Comparison of ENCODE assay signal across 8 mouse cellular contexts in the genomic region with DNA sequence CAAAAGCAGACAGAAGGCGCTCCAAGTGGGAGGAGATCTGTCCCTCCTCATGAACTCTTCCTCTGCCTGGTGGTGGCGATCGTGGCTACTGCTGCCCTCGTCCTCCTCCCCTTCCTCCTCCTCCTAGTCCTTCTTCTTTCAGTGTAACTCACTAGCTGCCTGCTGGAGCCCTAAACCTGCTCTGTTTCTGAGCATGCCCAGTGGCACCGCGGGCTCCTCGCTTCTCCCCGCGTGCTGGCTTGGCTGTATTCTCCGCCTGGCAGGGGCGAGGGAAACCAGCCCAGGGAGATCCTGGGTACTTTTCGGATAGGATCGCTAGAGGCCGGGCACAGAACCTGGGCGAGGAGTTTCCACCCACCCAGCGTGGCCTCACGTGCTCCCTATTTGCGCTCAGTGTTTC. TPM values are rescaled to one million over a fixed set of nuclear protein-coding genes. Genes with fewer than 3 reads are reported as not detected.
DNase-seq lines count a peak whose midpoint lies in the region; ATAC-seq and TF ChIP-seq lines count a peak whose summit lies in the region.

A gene (minus strand): TSS at position 71 of the 400 bp plus-strand sequence.

- H3K36me3 ChIP-seq in forebrain, embryonic 10.5 days (replicated peaks), result no peaks in the 10 kb centered on the region
- H3K36me3 ChIP-seq in heart, embryonic 13.5 days, result no peaks in the 10 kb centered on the region
- no peaks in the 10 kb centered on the region for H3K36me3 ChIP-seq in kidney, embryonic 16.5 days (ENCODE audit: insufficient read depth, low read length)
- H3K36me3 ChIP-seq in limb, embryonic 14.5 days (ENCODE audit: control insufficient read depth, insufficient read depth, low read length), result no peaks in the 10 kb centered on the region
- H3K36me3 ChIP-seq in midbrain, embryonic 14.5 days (ENCODE audit: control insufficient read depth, insufficient read depth, low read length), result no peaks in the 10 kb centered on the region
- no peaks in the 10 kb centered on the region for H3K36me3 ChIP-seq in stomach, embryonic 16.5 days (ENCODE audit: control insufficient read depth, insufficient read depth, low read length)

- WGBS in forebrain, embryonic 10.5 days, result 1% methylated on average over 18 of the region's 18 CpGs
- WGBS in heart, embryonic 13.5 days, result 3% methylated on average over 18 of the region's 18 CpGs
- WGBS in kidney, embryonic 16.5 days, result 2% methylated on average over 18 of the region's 18 CpGs
- WGBS in limb, embryonic 14.5 days, result 2% methylated on average over 18 of the region's 18 CpGs
- WGBS in midbrain, embryonic 14.5 days, result 2% methylated on average over 18 of the region's 18 CpGs
- under 1% methylated on average over 18 of the region's 18 CpGs for WGBS in stomach, embryonic 16.5 days

- H3K9me3 ChIP-seq in forebrain, embryonic 10.5 days, result no peaks in the 10 kb centered on the region
- no peaks in the 10 kb centered on the region for H3K9me3 ChIP-seq in heart, embryonic 13.5 days
- H3K9me3 ChIP-seq in kidney, embryonic 16.5 days (ENCODE audit: low read length), result no peaks in the 10 kb centered on the region
- H3K9me3 ChIP-seq in limb, embryonic 14.5 days (ENCODE audit: control insufficient read depth, low read length), result no peaks in the 10 kb centered on the region
- H3K9me3 ChIP-seq in midbrain, embryonic 14.5 days (ENCODE audit: control insufficient read depth, low read length), result no peaks in the 10 kb centered on the region
- no peaks in the 10 kb centered on the region for H3K9me3 ChIP-seq in stomach, embryonic 16.5 days (replicated peaks; ENCODE audit: control insufficient read depth, low read length)

- peaks cover 22% of the 10 kb centered on the region for H3K4me1 ChIP-seq in forebrain, embryonic 10.5 days
- peaks cover 9% of the 10 kb centered on the region for H3K4me1 ChIP-seq in heart, embryonic 13.5 days
- no peaks in the 10 kb centered on the region for H3K4me1 ChIP-seq in kidney, embryonic 16.5 days (ENCODE audit: insufficient read depth, low read length)
- H3K4me1 ChIP-seq in limb, embryonic 14.5 days (ENCODE audit: control insufficient read depth, insufficient read depth, low read length), result no peaks in the 10 kb centered on the region; the same call in 1 of the 2 replicates
- 0 out of 2 replicates have a peak, but pooled peaks cover 5% of the 10 kb centered on the region for H3K4me1 ChIP-seq in midbrain, embryonic 14.5 days (ENCODE audit: control insufficient read depth, insufficient read depth, low read length)
- H3K4me1 ChIP-seq in stomach, embryonic 16.5 days (ENCODE audit: control insufficient read depth, insufficient read depth, low read length), result peaks cover 5% of the 10 kb centered on the region; the same call in 1 of the 2 replicates

- peak within 1 kb of the TSS; percentile 78 for H3K9ac ChIP-seq in heart, embryonic 13.5 days
- H3K9ac ChIP-seq in kidney, embryonic 16.5 days (replicated peaks; ENCODE audit: low read length), result peak within 1 kb of the TSS; percentile 63
- H3K9ac ChIP-seq in limb, embryonic 14.5 days (ENCODE audit: low read depth, low read length, severe bottlenecking), result peak within 1 kb of the TSS; percentile 48
- peak within 1 kb of the TSS; percentile 69 for H3K9ac ChIP-seq in midbrain, embryonic 14.5 days (replicated peaks; ENCODE audit: low read length)
- H3K9ac ChIP-seq in stomach, embryonic 16.5 days (ENCODE audit: low read length), result peak within 1 kb of the TSS; percentile 78

- peak within 1 kb of the TSS; percentile 65 for H3K4me3 ChIP-seq in forebrain, embryonic 10.5 days
- H3K4me3 ChIP-seq in heart, embryonic 13.5 days, result peak within 1 kb of the TSS; percentile 68
- peak within 1 kb of the TSS; percentile 63 for H3K4me3 ChIP-seq in kidney, embryonic 16.5 days (ENCODE audit: low read length)
- H3K4me3 ChIP-seq in limb, embryonic 14.5 days (replicated peaks; ENCODE audit: low read length), result peak within 1 kb of the TSS; percentile 48
- H3K4me3 ChIP-seq in midbrain, embryonic 14.5 days (replicated peaks; ENCODE audit: low read depth, low read length), result peak within 1 kb of the TSS; percentile 66
- H3K4me3 ChIP-seq in stomach, embryonic 16.5 days (replicated peaks; ENCODE audit: low read length), result peak within 1 kb of the TSS; percentile 64

- peak; percentile 91 for DNase-seq in brain, embryonic 14.5 days (ENCODE audit: low read depth)
- peak; percentile 63 for DNase-seq in forebrain, embryonic 10.5 days (ENCODE audit: extremely low spot score, low spot score)
- peak; percentile 14 for DNase-seq in limb, embryonic 14.5 days (ENCODE audit: low spot score)
- peak; percentile 86 for DNase-seq in midbrain, embryonic 14.5 days

- H3K27me3 ChIP-seq in forebrain, embryonic 10.5 days (ENCODE audit: poor library complexity, severe bottlenecking), result peaks cover 58% of the 10 kb centered on the region
- peaks cover 50% of the 10 kb centered on the region for H3K27me3 ChIP-seq in heart, embryonic 13.5 days (replicated peaks)
- H3K27me3 ChIP-seq in kidney, embryonic 16.5 days (ENCODE audit: insufficient read depth, low read length), result peaks cover 41% of the 10 kb centered on the region
- H3K27me3 ChIP-seq in limb, embryonic 14.5 days (ENCODE audit: control insufficient read depth, insufficient read depth, low read length), result peaks cover 46% of the 10 kb centered on the region
- H3K27me3 ChIP-seq in midbrain, embryonic 14.5 days (ENCODE audit: control insufficient read depth, insufficient read depth, low read length), result peaks cover 20% of the 10 kb centered on the region; the same call in 1 of the 2 replicates
- no peaks in the 10 kb centered on the region for H3K27me3 ChIP-seq in stomach, embryonic 16.5 days (ENCODE audit: control insufficient read depth, insufficient read depth, low read length)

- TF ChIP-seq CTCF in brain, embryonic 14.5 days (IDR thresholded peaks at IDR 0.05; ENCODE audit: borderline replicate concordance, extremely low read depth, insufficient read depth, insufficient read length), result peak; percentile 30; the same call in 1 of the 2 replicates

- TF ChIP-seq POLR2A in brain, embryonic 14.5 days (IDR thresholded peaks at IDR 0.05; ENCODE audit: borderline replicate concordance, extremely low read depth, insufficient read depth, insufficient read length, poor library complexity, severe bottlenecking), result no peak
- TF ChIP-seq POLR2A in limb, embryonic 14.5 days (IDR thresholded peaks at IDR 0.05; ENCODE audit: borderline replicate concordance, extremely low read depth, insufficient read depth, insufficient read length), result no peak

- 0 out of 2 replicates have a peak within 1 kb of the TSS, but pooled peaks have one; percentile 56 for H3K27ac ChIP-seq in forebrain, embryonic 10.5 days
- H3K27ac ChIP-seq in heart, embryonic 13.5 days (replicated peaks), result no peak within 1 kb of the TSS
- H3K27ac ChIP-seq in kidney, embryonic 16.5 days (ENCODE audit: low read length), result no peak within 1 kb of the TSS
- H3K27ac ChIP-seq in limb, embryonic 14.5 days (replicated peaks; ENCODE audit: low read depth, low read length), result no peak within 1 kb of the TSS
- H3K27ac ChIP-seq in midbrain, embryonic 14.5 days (replicated peaks; ENCODE audit: low read depth, low read length), result peak within 1 kb of the TSS; percentile 32; the same call in 1 of the 2 replicates
- peak within 1 kb of the TSS; percentile 73 for H3K27ac ChIP-seq in stomach, embryonic 16.5 days (ENCODE audit: low read length)

- ATAC-seq in heart, embryonic 13.5 days (ENCODE audit: extremely low read depth, insufficient number of reproducible peaks, low FRiP score, low TSS enrichment), result no peak
- peak; percentile 91 for ATAC-seq in kidney, embryonic 16.5 days (ENCODE audit: low FRiP score, low TSS enrichment)
- ATAC-seq in limb, embryonic 14.5 days (ENCODE audit: low FRiP score, low read depth), result peak; percentile 51; the same call in 1 of the 2 replicates
- peak; percentile 89 for ATAC-seq in midbrain, embryonic 14.5 days (ENCODE audit: low FRiP score, low TSS enrichment)
- ATAC-seq in stomach, embryonic 16.5 days (ENCODE audit: insufficient read depth, low FRiP score), result peak; percentile 84; the same call in 1 of the 2 replicates
- ATAC-seq in megakaryocyte-erythroid progenitor cell, adult 5-6 weeks (replicated peaks; ENCODE audit: low FRiP score, low TSS enrichment, poor library complexity, severe bottlenecking), result no peak

- peak within 1 kb of the TSS; percentile 99 for H3K4me2 ChIP-seq in heart, embryonic 13.5 days
- H3K4me2 ChIP-seq in kidney, embryonic 16.5 days (replicated peaks; ENCODE audit: low read depth, low read length), result peak within 1 kb of the TSS; percentile 94
- peak within 1 kb of the TSS; percentile 92 for H3K4me2 ChIP-seq in limb, embryonic 14.5 days (replicated peaks; ENCODE audit: low read depth, low read length, severe bottlenecking)
- peak within 1 kb of the TSS; percentile 97 for H3K4me2 ChIP-seq in midbrain, embryonic 14.5 days (ENCODE audit: low read length)
- peak within 1 kb of the TSS; percentile 91 for H3K4me2 ChIP-seq in stomach, embryonic 16.5 days (ENCODE audit: low read depth, low read length)

RNA-seq across cellular contexts. Expression of the gene that starts here (rescaled TPM):
- 5.0 and 8.4 TPM in 2 replicates for polyA plus RNA-seq in brain, embryonic 14.5 days (2012; rRNA removed)
- not detected in 2 replicates for polyA plus RNA-seq in forebrain, embryonic 10.5 days (2016; fragmentation: Nextera tagmentation; extraction: Ambion mirVana)
- polyA plus RNA-seq in heart, embryonic 13.5 days (2015; fragmentation: Nextera tagmentation; extraction: Ambion mirVana), result 0.43 and 0.70 TPM in 2 replicates
- polyA plus RNA-seq in kidney, embryonic 16.5 days (2015; fragmentation: Nextera tagmentation; extraction: Ambion mirVana), result 0.62 and 0.92 TPM in 2 replicates
- polyA plus RNA-seq in limb, embryonic 14.5 days (2012; rRNA removed), result 1.8 and 2.8 TPM in 2 replicates
- polyA plus RNA-seq in limb, embryonic 14.5 days (2014; fragmentation: Nextera tagmentation; extraction: Ambion mirVana), result 0.98 and 2.0 TPM in 2 replicates
- polyA plus RNA-seq in midbrain, embryonic 14.5 days (2014; fragmentation: Nextera tagmentation; extraction: Ambion mirVana), result 2.7 and 4.2 TPM in 2 replicates
- 2.7 and 3.2 TPM in 2 replicates for polyA plus RNA-seq in stomach, embryonic 16.5 days (2015; fragmentation: Nextera tagmentation; extraction: Ambion mirVana)
- not detected in 2 replicates for total RNA-seq in megakaryocyte-erythroid progenitor cell, adult 5-6 weeks (2014; fragmentation: Nextera tagmentation)
- total RNA-seq in megakaryocyte-erythroid progenitor cell, adult 5-6 weeks (2017), result not detected in 2 replicates

Comparison
In these comparisons a context has a peak if more than half of its experiments do, and no peak if none do; other contexts are left out.
1. Peak in DNase-seq, H3K4me3 ChIP-seq and H3K27ac ChIP-seq in forebrain, embryonic 10.5 days; RNA of the gene not detected or under 1 TPM.
2. Peak in ATAC-seq, H3K4me3 ChIP-seq, H3K9ac ChIP-seq and H3K4me2 ChIP-seq in kidney, embryonic 16.5 days; RNA of the gene not detected or under 1 TPM.
3. DNase-seq: peak in every context shown above with its lines; median percentile 91 in brain, embryonic 14.5 days; 86 in midbrain, embryonic 14.5 days; 63 in forebrain, embryonic 10.5 days; 14 in limb, embryonic 14.5 days.
4. H3K27ac ChIP-seq: peak in midbrain, embryonic 14.5 days (single experiment) and stomach, embryonic 16.5 days (single experiment); none in heart, embryonic 13.5 days (single experiment), kidney, embryonic 16.5 days (single experiment) and limb, embryonic 14.5 days (single experiment).
5. ATAC-seq: peak in limb, embryonic 14.5 days (single experiment), midbrain, embryonic 14.5 days (single experiment) and stomach, embryonic 16.5 days (single experiment); none in heart, embryonic 13.5 days (single experiment) and megakaryocyte-erythroid progenitor cell, adult 5-6 weeks (single experiment).
6. Peak in every context shown above with its lines, with median percentiles within 50 percentile points of each other: H3K4me3 ChIP-seq, H3K4me2 ChIP-seq and H3K9ac ChIP-seq.